Mouse (Mus musculus): ENCODE results near the gene Reln. TPM values are rescaled to one million over a fixed set of nuclear protein-coding genes. Genes with fewer than 3 reads are reported as not detected.

Gene Reln
- polyA plus RNA-seq, 1 experiment from 2014 or later: 41.3 TPM

GRCm38 (mm10) chr5:21934811-21935396, 409.6 kb downstream of the Reln start:
- no peaks in the 10 kb centered on the region for H3K9me3 ChIP-seq (ENCODE audit: control insufficient read depth, low read length)
- no peak overlapping the region for H3K4me3 ChIP-seq (ENCODE audit: low read length)
- H3K27me3 ChIP-seq (replicated peaks; ENCODE audit: control insufficient read depth, insufficient read depth, low read length): no peaks in the 10 kb centered on the region
- H3K4me2 ChIP-seq (ENCODE audit: low read length): no peak overlapping the region
- H3K9ac ChIP-seq (ENCODE audit: low read depth, low read length): no peak overlapping the region
- peaks cover 8% of the 10 kb centered on the region for H3K4me1 ChIP-seq (ENCODE audit: control insufficient read depth, insufficient read depth, low read depth, low read length)
- 38% methylated on average over 13 of the region's 13 CpGs for WGBS
- no peaks in the 10 kb centered on the region for H3K36me3 ChIP-seq (ENCODE audit: control insufficient read depth, insufficient read depth, low read length)
- ATAC-seq: peak; percentile 28; the same call in 1 of the 2 replicates
- H3K27ac ChIP-seq (ENCODE audit: low read depth, low read length): no peak overlapping the region

GRCm38 (mm10) chr5:21934173-21934698, 410.3 kb downstream of the Reln start:
- 66% methylated on average over 4 of the region's 4 CpGs for WGBS
- H3K27me3 ChIP-seq (replicated peaks; ENCODE audit: control insufficient read depth, insufficient read depth, low read length): no peaks in the 10 kb centered on the region
- peaks cover 8% of the 10 kb centered on the region for H3K4me1 ChIP-seq (ENCODE audit: control insufficient read depth, insufficient read depth, low read depth, low read length)
- H3K9ac ChIP-seq (ENCODE audit: low read depth, low read length): no peak overlapping the region
- peak; percentile 19; the same call in 1 of the 2 replicates for ATAC-seq
- H3K9me3 ChIP-seq (ENCODE audit: control insufficient read depth, low read length): no peaks in the 10 kb centered on the region
- no peak overlapping the region for H3K4me3 ChIP-seq (ENCODE audit: low read length)
- no peaks in the 10 kb centered on the region for H3K36me3 ChIP-seq (ENCODE audit: control insufficient read depth, insufficient read depth, low read length)
- H3K4me2 ChIP-seq (ENCODE audit: low read length): no peak overlapping the region
- H3K27ac ChIP-seq (ENCODE audit: low read depth, low read length): no peak overlapping the region

- no peaks in the 10 kb centered on the region for H3K36me3 ChIP-seq (ENCODE audit: control insufficient read depth, insufficient read depth, low read length)
- H3K27me3 ChIP-seq (replicated peaks; ENCODE audit: control insufficient read depth, insufficient read depth, low read length): no peaks in the 10 kb centered on the region
- H3K4me2 ChIP-seq (ENCODE audit: low read length): no peak overlapping the region
- H3K27ac ChIP-seq (ENCODE audit: low read depth, low read length): no peak overlapping the region
- H3K9ac ChIP-seq (ENCODE audit: low read depth, low read length): no peak overlapping the region
- H3K4me3 ChIP-seq (ENCODE audit: low read length): no peak overlapping the region
- 70% methylated on average over 8 of the region's 8 CpGs for WGBS
- ATAC-seq: peak; percentile 50; the same call in 1 of the 2 replicates
- peaks cover 8% of the 10 kb centered on the region for H3K4me1 ChIP-seq (ENCODE audit: control insufficient read depth, insufficient read depth, low read depth, low read length)
- no peaks in the 10 kb centered on the region for H3K9me3 ChIP-seq (ENCODE audit: control insufficient read depth, low read length)
Observed at GRCm38 (mm10) chr5:21933340-21934075, 411.0 kb downstream of the Reln start.

GRCm38 (mm10) chr5:21931151-21931550, 413.4 kb downstream of the Reln start:
- 72% methylated on average over 4 of the region's 4 CpGs for WGBS
- H3K27ac ChIP-seq (ENCODE audit: low read depth, low read length): no peak overlapping the region
- no peaks in the 10 kb centered on the region for H3K27me3 ChIP-seq (replicated peaks; ENCODE audit: control insufficient read depth, insufficient read depth, low read length)
- no peaks in the 10 kb centered on the region for H3K36me3 ChIP-seq (ENCODE audit: control insufficient read depth, insufficient read depth, low read length)
- no peak overlapping the region for H3K9ac ChIP-seq (ENCODE audit: low read depth, low read length)
- H3K4me3 ChIP-seq (ENCODE audit: low read length): no peak overlapping the region
- H3K9me3 ChIP-seq (ENCODE audit: control insufficient read depth, low read length): no peaks in the 10 kb centered on the region
- no peak overlapping the region for H3K4me2 ChIP-seq (ENCODE audit: low read length)
- ATAC-seq: no peak
- peaks cover 8% of the 10 kb centered on the region for H3K4me1 ChIP-seq (ENCODE audit: control insufficient read depth, insufficient read depth, low read depth, low read length)

- WGBS: 92% methylated on average over 6 of the region's 6 CpGs
- Histone ChIP-seq H3K4me2 (ENCODE audit: low read length) (no peak overlapping the region), H3K27me3 (replicated peaks; ENCODE audit: control insufficient read depth, insufficient read depth, low read length) (no peaks in the 10 kb centered on the region), H3K9ac (ENCODE audit: low read depth, low read length) (no peak overlapping the region), H3K36me3 (ENCODE audit: control insufficient read depth, insufficient read depth, low read length) (no peaks in the 10 kb centered on the region), H3K9me3 (ENCODE audit: control insufficient read depth, low read length) (no peaks in the 10 kb centered on the region), H3K4me3 (ENCODE audit: low read length) (no peak overlapping the region), H3K27ac (ENCODE audit: low read depth, low read length) (no peak overlapping the region), H3K4me1 (ENCODE audit: control insufficient read depth, insufficient read depth, low read depth, low read length) (no peaks in the 10 kb centered on the region)
- no peak for ATAC-seq
Observed at GRCm38 (mm10) chr5:21920310-21920709, 424.2 kb downstream of the Reln start.

GRCm38 (mm10) chr5:21919281-21919780, 425.2 kb downstream of the Reln start:
- no peak overlapping the region for H3K27ac ChIP-seq (ENCODE audit: low read depth, low read length)
- no peaks in the 10 kb centered on the region for H3K9me3 ChIP-seq (ENCODE audit: control insufficient read depth, low read length)
- H3K4me1 ChIP-seq (ENCODE audit: control insufficient read depth, insufficient read depth, low read depth, low read length): no peaks in the 10 kb centered on the region
- ATAC-seq: no peak
- H3K36me3 ChIP-seq (ENCODE audit: control insufficient read depth, insufficient read depth, low read length): no peaks in the 10 kb centered on the region
- H3K4me2 ChIP-seq (ENCODE audit: low read length): no peak overlapping the region
- no peaks in the 10 kb centered on the region for H3K27me3 ChIP-seq (replicated peaks; ENCODE audit: control insufficient read depth, insufficient read depth, low read length)
- H3K4me3 ChIP-seq (ENCODE audit: low read length): no peak overlapping the region
- no peak overlapping the region for H3K9ac ChIP-seq (ENCODE audit: low read depth, low read length)
- 74% methylated on average over 4 of the region's 4 CpGs for WGBS

GRCm38 (mm10) chr5:21915973-21916372, 428.5 kb downstream of the Reln start:
- no peak for ATAC-seq
- H3K27me3 ChIP-seq (replicated peaks; ENCODE audit: control insufficient read depth, insufficient read depth, low read length): no peaks in the 10 kb centered on the region
- H3K9ac ChIP-seq (ENCODE audit: low read depth, low read length): no peak overlapping the region
- no peaks in the 10 kb centered on the region for H3K9me3 ChIP-seq (ENCODE audit: control insufficient read depth, low read length)
- no peaks in the 10 kb centered on the region for H3K4me1 ChIP-seq (ENCODE audit: control insufficient read depth, insufficient read depth, low read depth, low read length)
- H3K4me3 ChIP-seq (ENCODE audit: low read length): no peak overlapping the region
- H3K27ac ChIP-seq (ENCODE audit: low read depth, low read length): no peak overlapping the region
- no peaks in the 10 kb centered on the region for H3K36me3 ChIP-seq (ENCODE audit: control insufficient read depth, insufficient read depth, low read length)
- no peak overlapping the region for H3K4me2 ChIP-seq (ENCODE audit: low read length)

GRCm38 (mm10) chr5:21914776-21915175, 429.7 kb downstream of the Reln start:
- 76% methylated on average over 3 of the region's 3 CpGs for WGBS
- ATAC-seq: no peak
- H3K9ac ChIP-seq (ENCODE audit: low read depth, low read length): no peak overlapping the region
- no peaks in the 10 kb centered on the region for H3K27me3 ChIP-seq (replicated peaks; ENCODE audit: control insufficient read depth, insufficient read depth, low read length)
- H3K9me3 ChIP-seq (ENCODE audit: control insufficient read depth, low read length): no peaks in the 10 kb centered on the region
- no peak overlapping the region for H3K4me2 ChIP-seq (ENCODE audit: low read length)
- H3K27ac ChIP-seq (ENCODE audit: low read depth, low read length): no peak overlapping the region
- H3K4me1 ChIP-seq (ENCODE audit: control insufficient read depth, insufficient read depth, low read depth, low read length): no peaks in the 10 kb centered on the region
- no peaks in the 10 kb centered on the region for H3K36me3 ChIP-seq (ENCODE audit: control insufficient read depth, insufficient read depth, low read length)
- no peak overlapping the region for H3K4me3 ChIP-seq (ENCODE audit: low read length)

- H3K4me2 ChIP-seq (ENCODE audit: low read length): no peak overlapping the region
- H3K27ac ChIP-seq (ENCODE audit: low read depth, low read length): no peak overlapping the region
- no peak for ATAC-seq
- H3K9ac ChIP-seq (ENCODE audit: low read depth, low read length): no peak overlapping the region
- no peaks in the 10 kb centered on the region for H3K4me1 ChIP-seq (ENCODE audit: control insufficient read depth, insufficient read depth, low read depth, low read length)
- no peaks in the 10 kb centered on the region for H3K36me3 ChIP-seq (ENCODE audit: control insufficient read depth, insufficient read depth, low read length)
- H3K9me3 ChIP-seq (ENCODE audit: control insufficient read depth, low read length): no peaks in the 10 kb centered on the region
- 94% methylated on average over 23 of the region's 23 CpGs for WGBS
- H3K4me3 ChIP-seq (ENCODE audit: low read length): no peak overlapping the region
- no peaks in the 10 kb centered on the region for H3K27me3 ChIP-seq (replicated peaks; ENCODE audit: control insufficient read depth, insufficient read depth, low read length)
Observed at GRCm38 (mm10) chr5:21912835-21913530, 431.5 kb downstream of the Reln start.
